Mouse (Mus musculus) gastrocnemius, adult 8-10 months (tissue): ENCODE measurements around the gene Nek8. TPM values are rescaled to one million over a fixed set of nuclear protein-coding genes. Genes with fewer than 3 reads are reported as not detected.

Source experiments
- microRNA-seq: library from miRNA; unstranded; fragments of <30 nt; microRNA quantifications from one replicate; pipeline ENCODE4 v1.2.0, GENCODE M21; 2022
- total RNA-seq, 4 experiments: library from RNA; stranded (reverse); gene quantifications; 2 replicates each; pipeline ENCODE4 v1.2.4; 2022

Nek8 gene
- total RNA-seq, 4 experiments from 2014 or later = 0.19 to 0.73 (median 0.50) TPM

Small RNAs within 50 kb of the gene (microRNA-seq; reads per million reads assigned to microRNA genes)
- not detected for gene Mir7653

Other genes with a start within 250 kb of the Nek8 start
- gene Sez6, start 245.9 kb downstream of the Nek8 start, total RNA-seq = under 1 TPM in 3 of 4 experiments, not detected in 1; 0.21 to 0.29 (median 0.24) TPM
- 10 to 100 TPM; 13.1 to 15.1 (median 13.8) TPM for gene Phf12, start 193.9 kb downstream of the Nek8 start, total RNA-seq
- under 1 TPM; 0.63 to 0.99 (median 0.79) TPM for gene Dhrs13, start 144.4 kb downstream of the Nek8 start, total RNA-seq
- gene Flot2, start 138.7 kb downstream of the Nek8 start, total RNA-seq = 10 to 100 TPM; 43.7 to 49.7 (median 48.6) TPM
- 10 to 100 TPM; 20.5 to 22.9 (median 22.6) TPM for gene Eral1, start 96.3 kb downstream of the Nek8 start, total RNA-seq
- 1 to 10 TPM; 5.6 to 7.8 (median 7.3) TPM for gene Fam222b, start 82.0 kb downstream of the Nek8 start, total RNA-seq
- 1 to 10 TPM; 2.9 to 3.5 (median 3.2) TPM for gene Traf4, start 11.1 kb downstream of the Nek8 start, total RNA-seq
- 1 to 10 TPM in 1 of 4 experiments, under 1 TPM in 3; 0.56 to 1.7 (median 0.64) TPM for gene Tlcd1, start within 50 bp of the Nek8 start, total RNA-seq
- gene Rpl23a, start 6.9 kb upstream of the Nek8 start, total RNA-seq = 100 to 1,000 TPM; 671 to 835 (median 744) TPM
- 1 to 10 TPM; 1.6 to 5.5 (median 3.4) TPM for gene Rab34, start 11.8 kb upstream of the Nek8 start, total RNA-seq
- gene Proca1, start 16.7 kb upstream of the Nek8 start, total RNA-seq = under 1 TPM; 0.34 to 0.88 (median 0.52) TPM
- 10 to 100 TPM; 46.6 to 51.5 (median 47.2) TPM for gene Sdf2, start 69.1 kb upstream of the Nek8 start, total RNA-seq
- 10 to 100 TPM; 27.8 to 33.0 (median 31.7) TPM for gene Supt6, start 69.3 kb upstream of the Nek8 start, total RNA-seq
- gene 2610507B11Rik, start 85.1 kb upstream of the Nek8 start, total RNA-seq = 100 to 1,000 TPM; 211 to 289 (median 233) TPM
- under 1 TPM; 0.13 to 0.49 (median 0.16) TPM for gene BC030499, start 114.2 kb upstream of the Nek8 start, total RNA-seq
- gene Spag5, start 124.9 kb upstream of the Nek8 start, total RNA-seq = 1 to 10 TPM; 2.2 to 2.8 (median 2.6) TPM
- gene Aldoc, start 146.3 kb upstream of the Nek8 start, total RNA-seq = 1 to 10 TPM; 1.5 to 2.2 (median 1.7) TPM
- 10 to 100 TPM; 19.1 to 25.1 (median 21.3) TPM for gene Pigs, start 151.7 kb upstream of the Nek8 start, total RNA-seq
- gene Unc119, start 166.8 kb upstream of the Nek8 start, total RNA-seq = 10 to 100 TPM in 1 of 4 experiments, 1 to 10 TPM in 3; 5.3 to 14.9 (median 8.4) TPM
- not detected for gene Foxn1, start 209.9 kb upstream of the Nek8 start, total RNA-seq
- not detected for gene Slc13a2, start 245.5 kb upstream of the Nek8 start, total RNA-seq